Mouse (Mus musculus): Measurements from ENCODE around the gene Kif6.

The Kif6 gene

GRCm38 (mm10) chr17:49860057-49860816 is 245.3 kb downstream of the Kif6 start:
- no peak for DNase-seq

- no peak for DNase-seq
Observed at GRCm38 (mm10) chr17:49863597-49863996, 248.7 kb downstream of the Kif6 start.

- no peak for DNase-seq
Observed at GRCm38 (mm10) chr17:49865604-49866003, 250.7 kb downstream of the Kif6 start.

- no peak for DNase-seq
Observed at GRCm38 (mm10) chr17:49866653-49867215, 251.8 kb downstream of the Kif6 start.

GRCm38 (mm10) chr17:49867321-49868137 is 252.6 kb downstream of the Kif6 start:
- no peak for DNase-seq

GRCm38 (mm10) chr17:49869246-49869645 is 254.3 kb downstream of the Kif6 start:
- no peak for DNase-seq

GRCm38 (mm10) chr17:49872305-49872704 is 257.4 kb downstream of the Kif6 start:
- peak in 1 of 2 experiments; percentile 10 for DNase-seq

GRCm38 (mm10) chr17:49874746-49875145 is 259.8 kb downstream of the Kif6 start:
- no peak for DNase-seq

- DNase-seq: no peak
Observed at GRCm38 (mm10) chr17:49875401-49875800, 260.5 kb downstream of the Kif6 start.

- DNase-seq: no peak
Observed at GRCm38 (mm10) chr17:49875939-49876651, 261.2 kb downstream of the Kif6 start.

GRCm38 (mm10) chr17:49880919-49881744 is 266.2 kb downstream of the Kif6 start:
- no peak for DNase-seq

GRCm38 (mm10) chr17:49881796-49882195 is 266.9 kb downstream of the Kif6 start:
- no peak for DNase-seq

GRCm38 (mm10) chr17:49883136-49883755 is 268.3 kb downstream of the Kif6 start:
- no peak for DNase-seq

GRCm38 (mm10) chr17:49885035-49885434 is 270.1 kb downstream of the Kif6 start:
- no peak for DNase-seq

- DNase-seq: no peak
Observed at GRCm38 (mm10) chr17:49889629-49890028, 274.7 kb downstream of the Kif6 start.

GRCm38 (mm10) chr17:49890861-49891260 is 275.9 kb downstream of the Kif6 start:
- no peak for DNase-seq

- DNase-seq: no peak
Observed at GRCm38 (mm10) chr17:49892390-49892789, 277.5 kb downstream of the Kif6 start.

- no peak for DNase-seq
Observed at GRCm38 (mm10) chr17:49894471-49894870, 279.5 kb downstream of the Kif6 start.

GRCm38 (mm10) chr17:49898849-49899331 is 284.0 kb downstream of the Kif6 start:
- peak; percentile 77 to 90 for DNase-seq

GRCm38 (mm10) chr17:49902613-49903012 is 287.7 kb downstream of the Kif6 start:
- no peak for DNase-seq

GRCm38 (mm10) chr17:49923429-49923828 is 308.5 kb downstream of the Kif6 start:
- no peak for DNase-seq
